Mouse (Mus musculus) heart, adult 11 months (tissue): ENCODE measurements around the gene Cmah.

Experiments
- DNase-seq: peaks from one replicate; pipeline ENCODE4 v3.0.0; 2022

Cmah gene

DNA sequence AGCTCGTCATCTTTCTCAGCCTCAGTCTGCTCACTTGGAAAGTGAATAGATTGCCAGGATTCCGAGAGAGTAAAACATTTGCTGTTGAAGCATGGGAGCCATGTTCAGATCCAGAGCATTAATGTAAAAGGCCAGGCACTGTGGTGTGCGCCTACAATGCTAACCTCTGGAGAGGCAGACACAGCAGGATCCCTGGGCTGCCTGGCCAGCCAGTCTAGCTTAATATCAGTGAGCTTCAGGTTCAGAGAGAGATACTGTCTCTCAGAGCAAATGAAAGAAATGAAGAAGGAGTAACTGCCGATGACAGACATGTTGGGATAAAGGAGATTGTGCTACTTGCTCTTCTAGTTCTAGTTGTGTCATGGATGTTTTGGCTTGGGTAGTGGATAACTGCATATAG lies 91.6 kb downstream of the Cmah start:
- DNase-seq: no peak

GRCm38 (mm10) chr13:24419560-24420250 lies 92.5 kb downstream of the Cmah start:
- peak; percentile 79 for DNase-seq

GRCm38 (mm10) chr13:24421987-24422386 lies 94.8 kb downstream of the Cmah start:
- DNase-seq: no peak

- DNase-seq: no peak
Observed at GRCm38 (mm10) chr13:24430215-24430614, 103.0 kb downstream of the Cmah start.

- DNase-seq: no peak
Observed at GRCm38 (mm10) chr13:24431593-24431992, 104.4 kb downstream of the Cmah start.

DNA sequence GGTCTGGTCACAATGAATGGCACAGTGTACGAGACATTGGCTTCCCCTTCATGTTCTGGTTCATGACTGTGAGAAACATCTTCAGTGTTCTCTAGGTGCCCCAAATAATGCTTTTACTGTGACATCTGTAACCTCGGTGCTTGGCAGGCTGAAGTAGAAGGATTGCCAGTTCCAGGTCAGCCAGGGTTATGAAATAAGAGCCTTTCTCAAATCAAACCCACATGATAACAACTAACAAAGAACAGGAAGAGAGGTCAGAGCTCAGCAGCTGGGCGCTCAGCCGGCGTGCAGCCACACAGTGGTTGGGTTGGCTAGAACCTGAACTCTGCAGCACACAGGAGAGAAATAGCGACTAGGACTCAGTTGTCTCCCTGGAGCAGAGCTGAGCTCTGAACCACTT lies 115.1 kb downstream of the Cmah start:
- DNase-seq: peak; percentile 95

DNA sequence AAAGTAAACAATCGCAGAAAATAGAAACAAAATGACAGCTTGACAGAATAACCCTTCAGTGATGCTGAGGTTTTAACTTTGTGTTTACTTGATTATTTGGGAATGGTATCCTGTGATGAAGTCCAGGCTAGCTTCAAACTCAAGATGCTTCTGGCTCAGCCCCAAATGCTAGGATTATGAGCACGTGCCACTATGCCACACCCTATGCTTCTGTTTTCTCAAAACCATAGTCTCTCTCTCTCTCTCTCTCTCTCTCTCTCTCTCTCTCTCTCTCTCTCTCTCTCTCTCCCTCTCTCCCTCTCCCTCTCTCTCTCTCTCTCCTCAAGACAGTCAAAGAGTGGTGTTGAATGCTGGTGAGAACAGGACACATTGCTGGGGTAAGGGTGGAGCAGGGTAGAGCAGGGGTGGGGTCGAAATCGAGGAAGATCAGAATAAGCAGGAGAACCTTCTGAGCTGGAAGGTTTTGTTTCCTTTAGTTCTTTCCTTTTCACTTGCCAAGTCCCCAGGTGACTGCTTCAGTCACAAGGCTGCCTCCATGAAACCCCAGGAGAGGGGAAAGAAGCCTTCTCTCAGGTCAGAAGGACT lies 116.7 kb downstream of the Cmah start:
- peak; percentile 78 for DNase-seq

GRCm38 (mm10) chr13:24444709-24445108 lies 117.5 kb downstream of the Cmah start:
- DNase-seq: peak; percentile 94

GRCm38 (mm10) chr13:24445166-24445565 lies 118.0 kb downstream of the Cmah start:
- DNase-seq: peak; percentile 42

DNA sequence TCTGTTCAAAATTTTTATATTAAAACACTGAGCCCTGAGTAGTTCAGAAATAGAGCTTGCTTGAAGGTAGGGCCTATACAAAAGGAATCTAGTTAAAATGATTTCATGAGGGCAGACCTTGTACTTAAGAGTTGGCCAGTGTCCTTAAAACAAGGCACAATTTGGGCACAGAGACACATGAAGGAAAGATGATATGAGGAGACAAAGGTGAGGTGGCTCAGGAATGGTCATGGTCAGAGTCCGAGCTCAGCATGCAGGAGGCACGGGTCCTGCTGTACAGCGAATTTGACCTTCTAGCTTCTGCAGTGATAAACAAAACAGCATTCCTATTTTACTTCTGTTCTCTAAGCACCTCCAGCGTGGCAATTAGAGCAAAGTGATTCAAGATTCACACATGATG lies 118.9 kb downstream of the Cmah start:
- DNase-seq: peak; percentile 24

DNA sequence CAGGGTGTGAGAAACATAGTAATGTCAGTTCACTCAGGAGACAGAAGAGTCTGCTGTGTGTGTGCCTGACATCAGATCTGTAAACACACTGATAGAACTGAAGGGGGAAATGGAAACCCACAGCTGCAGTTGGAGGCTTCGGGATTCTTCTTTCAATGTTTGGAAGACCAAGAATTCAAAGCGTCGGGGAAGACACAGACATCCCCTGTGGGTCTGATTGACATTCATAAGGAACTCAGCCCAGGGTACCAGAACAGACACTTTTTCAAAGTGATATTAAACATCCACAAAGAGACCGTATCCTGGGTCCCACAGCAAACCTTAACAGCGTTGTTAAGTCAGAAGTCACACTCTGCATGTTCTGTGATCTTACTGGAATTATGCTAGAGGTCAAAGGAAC lies 119.8 kb downstream of the Cmah start:
- DNase-seq: peak; percentile 62

DNA sequence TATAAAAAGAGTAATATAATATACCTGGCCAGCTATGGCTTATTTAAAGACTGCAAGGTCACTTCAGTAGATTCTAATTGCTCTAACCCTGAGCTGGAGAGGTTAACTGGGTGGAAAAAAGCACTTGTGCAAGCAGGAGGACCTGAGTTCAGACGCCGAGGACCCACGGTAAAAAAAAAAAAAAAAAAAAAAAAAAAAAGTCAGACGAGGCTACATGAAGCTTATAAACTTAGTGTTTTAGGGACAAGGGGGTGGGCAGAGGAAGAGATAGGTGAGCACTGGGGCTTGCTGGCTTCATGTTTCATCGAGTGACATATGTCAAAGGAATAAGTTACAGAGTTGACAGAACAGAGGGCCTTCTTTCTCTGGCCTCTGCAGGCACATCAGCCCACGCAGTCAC lies 121.4 kb downstream of the Cmah start:
- peak; percentile 36 for DNase-seq

DNA sequence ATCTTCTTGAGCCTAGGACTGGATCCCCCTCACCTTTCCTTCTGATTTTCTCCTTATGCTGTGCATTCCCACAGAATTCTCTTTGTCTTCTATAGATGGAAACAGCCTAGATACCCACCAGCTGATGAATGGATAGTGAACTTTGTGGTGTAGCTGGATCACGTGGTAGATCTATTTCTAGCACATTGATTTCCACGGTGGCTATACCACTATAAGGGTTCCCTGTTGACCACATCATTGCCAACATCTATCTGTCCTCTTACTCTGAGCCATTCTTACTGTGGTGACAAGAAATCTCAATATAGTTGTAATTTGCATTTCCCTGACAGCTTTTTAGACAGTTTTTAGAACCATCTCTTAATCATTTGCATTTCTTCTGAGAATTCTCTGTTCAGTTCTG lies 124.3 kb downstream of the Cmah start:
- DNase-seq: no peak

DNA sequence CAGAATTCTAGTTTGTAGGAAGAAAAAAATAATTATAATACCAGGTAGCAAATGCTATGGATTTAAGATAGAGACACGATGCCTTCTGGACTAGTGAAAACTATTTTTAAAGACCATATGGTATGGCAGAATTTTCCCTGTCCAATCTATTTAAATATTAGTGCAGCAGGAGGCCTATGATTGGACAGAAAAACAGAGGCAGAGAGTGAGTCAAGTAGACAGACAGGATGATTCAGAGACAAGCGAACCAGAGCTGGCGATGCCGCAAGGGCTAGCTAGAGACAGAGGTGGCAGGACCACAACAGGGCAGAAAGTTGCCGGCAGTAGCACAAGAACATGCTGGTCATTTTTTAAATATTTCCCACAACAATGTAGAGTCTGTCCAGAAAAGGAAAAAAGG lies 126.5 kb downstream of the Cmah start:
- DNase-seq: peak; percentile 42

DNA sequence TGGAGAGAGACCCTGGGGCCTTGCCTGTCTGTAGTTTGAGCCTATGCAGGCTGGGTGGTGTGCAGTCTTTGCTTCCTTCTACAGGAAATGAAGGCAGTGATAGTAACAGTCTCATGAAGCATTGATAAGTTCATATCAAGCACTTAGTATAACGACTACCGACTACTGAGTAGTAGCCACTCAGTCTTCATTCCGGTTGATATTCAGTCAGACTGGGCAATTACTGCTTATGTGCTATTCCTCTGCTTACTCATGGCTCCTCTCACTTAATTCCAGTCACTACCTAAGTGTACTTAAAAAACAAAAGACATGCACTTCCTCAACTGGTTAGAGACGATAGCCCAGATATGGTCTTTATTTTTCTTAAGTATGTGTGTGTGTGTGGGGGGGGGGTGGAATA lies 129.2 kb downstream of the Cmah start:
- DNase-seq: no peak

DNA sequence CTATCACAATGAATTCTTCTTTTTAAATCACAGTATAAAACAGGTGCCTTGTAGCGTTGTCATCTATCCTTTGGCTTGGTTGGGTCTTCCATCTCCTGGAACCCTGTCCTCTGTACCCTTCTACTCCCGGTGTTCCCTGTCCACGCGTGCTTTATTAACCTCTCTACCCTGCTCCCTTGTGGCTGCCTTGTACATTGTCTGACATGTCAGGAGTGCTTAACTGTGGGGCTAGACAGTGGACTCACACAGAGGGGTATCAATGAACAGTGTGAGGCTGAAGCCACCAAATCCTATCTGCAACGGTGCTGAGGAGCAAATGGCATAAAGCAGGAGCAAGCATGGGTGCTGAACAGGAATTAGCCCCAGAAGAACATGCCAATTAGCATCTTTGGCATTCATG lies 133.3 kb downstream of the Cmah start:
- peak; percentile 70 for DNase-seq

DNA sequence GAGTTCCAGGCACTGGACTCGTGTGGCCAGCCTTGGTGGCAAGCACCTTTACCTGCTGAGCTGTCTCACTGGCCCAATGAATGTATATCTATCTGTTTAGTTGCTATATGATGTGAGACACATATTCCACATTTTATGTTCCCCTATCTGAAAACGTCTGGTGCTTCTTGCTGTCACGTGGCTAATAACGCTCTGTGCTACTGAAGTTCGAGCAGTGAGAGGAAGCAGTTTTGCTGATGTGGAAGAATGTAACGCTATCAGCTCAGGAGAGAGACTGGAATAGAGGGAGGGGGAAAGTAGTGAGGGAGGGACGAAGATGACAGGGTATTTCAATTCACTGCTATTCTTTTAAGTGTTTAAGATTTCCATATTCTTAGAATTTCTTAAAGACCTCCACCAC lies 136.6 kb downstream of the Cmah start:
- DNase-seq: peak; percentile 88

GRCm38 (mm10) chr13:24466027-24466426 lies 138.8 kb downstream of the Cmah start:
- peak; percentile 78 for DNase-seq

DNA sequence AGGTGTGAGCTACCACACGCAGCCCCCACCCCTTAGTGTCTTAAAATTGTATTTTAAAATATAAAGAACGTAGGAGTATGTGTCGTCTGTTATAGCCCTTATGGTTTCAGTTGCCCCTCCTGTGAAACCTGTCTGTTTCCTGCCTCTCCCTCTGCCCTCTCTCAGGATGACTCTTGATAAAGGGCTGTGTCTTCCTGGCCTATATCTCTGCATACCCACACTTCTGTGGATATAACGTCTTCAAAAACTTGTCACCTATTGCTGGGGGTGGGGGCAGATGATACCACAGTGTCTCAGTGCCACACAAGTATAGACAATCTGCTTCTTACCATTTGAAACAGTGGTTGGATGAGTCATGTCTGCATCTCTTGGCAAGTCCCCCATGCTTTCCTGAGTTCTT lies 140.6 kb downstream of the Cmah start:
- DNase-seq: peak; percentile 63

DNA sequence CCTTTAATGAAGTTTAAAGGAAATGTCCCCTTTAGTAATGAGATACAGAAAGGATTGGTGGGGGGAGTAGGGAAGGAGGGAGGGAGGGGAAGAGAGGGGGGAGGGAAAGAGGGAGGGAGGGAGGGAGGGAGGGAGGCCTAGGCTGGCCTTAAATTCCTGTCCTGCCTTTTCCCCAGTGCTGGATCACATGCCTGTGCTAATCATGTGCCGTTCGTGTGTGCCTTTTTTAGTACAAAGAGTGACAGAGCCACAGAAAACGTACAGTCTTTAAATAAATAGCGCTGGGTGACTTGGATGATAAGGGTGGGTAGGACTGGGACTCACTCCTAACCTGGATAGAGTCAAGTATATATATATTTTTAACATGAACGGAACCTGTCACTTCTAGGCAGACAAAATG lies 150.4 kb downstream of the Cmah start:
- DNase-seq: peak; percentile 92

- no peak for DNase-seq
Observed at GRCm38 (mm10) chr13:24479516-24479915, 152.3 kb downstream of the Cmah start.

DNA sequence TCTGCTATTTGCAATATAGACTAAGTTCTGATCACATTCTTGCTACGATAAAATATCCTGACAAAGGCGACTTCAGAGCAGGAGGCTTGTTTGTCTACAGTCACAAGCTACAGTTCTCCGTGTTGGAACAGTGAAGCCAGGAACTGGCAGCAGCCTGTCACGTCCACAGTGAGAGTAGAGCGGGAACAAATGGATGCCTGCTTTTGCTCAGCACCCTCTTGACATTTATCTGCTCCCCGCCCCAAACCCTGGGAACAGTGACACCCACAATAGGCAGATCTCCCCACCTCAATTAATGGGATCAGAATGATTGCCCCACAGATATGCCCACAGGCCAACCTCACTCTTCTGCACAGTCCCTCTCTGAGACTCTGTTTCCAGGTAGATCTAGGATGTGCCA lies 153.6 kb downstream of the Cmah start:
- peak; percentile 61 for DNase-seq

- peak; percentile 84 for DNase-seq
Observed at GRCm38 (mm10) chr13:24481615-24482295, 154.6 kb downstream of the Cmah start.

DNA sequence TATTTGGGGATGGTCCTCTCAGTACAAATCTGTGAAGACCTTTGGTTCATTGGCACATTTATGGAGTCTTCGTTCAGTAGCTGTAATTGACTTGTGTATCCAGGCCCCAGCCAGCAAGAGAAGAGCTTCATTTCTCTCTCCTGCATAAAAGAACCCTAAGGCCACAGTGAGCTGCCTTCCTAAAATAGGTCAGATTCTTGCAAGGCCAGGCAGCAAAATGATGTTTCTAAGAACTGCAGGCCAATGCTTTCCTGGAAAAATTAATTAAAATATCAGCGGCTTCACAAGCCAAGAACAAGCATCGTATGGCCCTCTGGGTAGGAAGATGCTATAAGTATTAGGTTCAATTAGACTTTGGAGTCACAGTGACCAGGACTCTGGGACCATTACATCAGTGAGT lies 156.5 kb downstream of the Cmah start:
- DNase-seq: no peak
